Comparison of ENCODE assay signal across 20 mouse cellular contexts in the genomic region with DNA sequence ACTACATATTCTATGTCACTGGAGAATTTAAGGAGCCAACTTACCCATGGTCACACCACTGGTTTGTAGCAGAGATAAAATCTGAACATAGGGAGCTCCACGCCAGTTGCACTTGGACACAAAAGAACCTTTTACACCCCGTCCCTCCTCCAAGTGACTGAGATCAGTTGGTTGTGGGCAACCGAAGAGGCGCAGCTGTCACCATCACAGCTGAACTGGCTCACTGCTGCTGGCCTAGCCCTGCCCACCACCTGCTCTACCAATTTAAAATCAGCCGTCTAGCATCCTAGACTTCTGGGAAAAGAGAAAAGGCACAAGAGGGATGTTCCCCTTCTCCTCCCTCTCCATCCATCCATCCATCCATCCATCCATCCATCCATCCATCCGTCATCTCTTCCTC. TPM values are rescaled to one million over a fixed set of nuclear protein-coding genes. Genes with fewer than 3 reads are reported as not detected.
DNase-seq lines count a peak whose midpoint lies in the region; ATAC-seq and TF ChIP-seq lines count a peak whose summit lies in the region.
"Had no signal": no experiment of that assay in that cellular context is flagged by ENCODE, and none has a peak within 500 bp of the region (broad histone marks: within the 10 kb centered on the region; RNA-seq: fewer than 3 reads in every experiment).

No protein-coding gene starts in this region.

- no peak overlapping the region for H3K27ac ChIP-seq in hindbrain, embryonic 10.5 days
- H3K27ac ChIP-seq in hindbrain, embryonic 11.5 days (ENCODE audit: low read depth, low read length): no peak overlapping the region
- H3K27ac ChIP-seq: heart, embryonic 10.5 days; hindbrain, embryonic 13.5 days; intestine, embryonic 15.5 days; stomach, postnatal 0 days had no signal

- peaks cover 6% of the 10 kb centered on the region for H3K79me3 ChIP-seq in C2C12 (ENCODE audit: low read depth)

- no peak overlapping the region for H3K4me3 ChIP-seq in hindbrain, embryonic 10.5 days
- H3K4me3 ChIP-seq in hindbrain, embryonic 11.5 days (ENCODE audit: low read depth, low read length): no peak overlapping the region
- H3K4me3 ChIP-seq in C2C12 (ENCODE audit: insufficient read depth, poor library complexity, severe bottlenecking): no peak overlapping the region
- H3K4me3 ChIP-seq: heart, embryonic 10.5 days; hindbrain, embryonic 13.5 days; intestine, embryonic 15.5 days; megakaryocyte, embryonic 14.5 days had no signal

- peaks cover 18% of the 10 kb centered on the region for H3K79me2 ChIP-seq in C2C12 (ENCODE audit: control insufficient read depth, insufficient read depth)

- H3K27me3 ChIP-seq in hindbrain, embryonic 10.5 days (ENCODE audit: insufficient read depth, poor library complexity, severe bottlenecking): no peaks in the 10 kb centered on the region
- no peaks in the 10 kb centered on the region for H3K27me3 ChIP-seq in hindbrain, embryonic 11.5 days (ENCODE audit: control insufficient read depth, insufficient read depth, low read length)
- H3K27me3 ChIP-seq in C2C12 (ENCODE audit: control insufficient read depth, insufficient read depth, insufficient read length): no peaks in the 10 kb centered on the region
- H3K27me3 ChIP-seq: hindbrain, embryonic 13.5 days; intestine, embryonic 15.5 days; Patski had no signal

- 78% methylated on average over 6 of the region's 6 CpGs for WGBS in hindbrain, embryonic 10.5 days
- 72% methylated on average over 5 of the region's 6 CpGs for WGBS in hindbrain, embryonic 11.5 days

- H3K4me1 ChIP-seq in hindbrain, embryonic 10.5 days (replicated peaks): no peaks in the 10 kb centered on the region
- H3K4me1 ChIP-seq in hindbrain, embryonic 11.5 days (replicated peaks; ENCODE audit: control insufficient read depth, insufficient read depth, low read length): no peaks in the 10 kb centered on the region
- H3K4me1 ChIP-seq: heart, embryonic 10.5 days; hindbrain, embryonic 13.5 days; intestine, embryonic 15.5 days; megakaryocyte, embryonic 14.5 days had no signal

- H3ac ChIP-seq in C2C12 (ENCODE audit: control insufficient read depth, insufficient read length, low read depth): no peak overlapping the region

- H3K9me3 ChIP-seq in hindbrain, embryonic 10.5 days: no peaks in the 10 kb centered on the region
- H3K9me3 ChIP-seq in hindbrain, embryonic 11.5 days (ENCODE audit: control insufficient read depth, low read length): no peaks in the 10 kb centered on the region
- H3K9me3 ChIP-seq: heart, embryonic 10.5 days; hindbrain, embryonic 13.5 days; intestine, embryonic 15.5 days; megakaryocyte, embryonic 14.5 days had no signal

- ATAC-seq in hindbrain, embryonic 11.5 days (ENCODE audit: low FRiP score): no peak
- ATAC-seq: CD4-positive, CD25-positive, alpha-beta regulatory T cell, adult 4 months; intestine, embryonic 15.5 days; Patski had no signal

- H3K4me2 ChIP-seq in hindbrain, embryonic 11.5 days (replicated peaks; ENCODE audit: low read depth, low read length): no peak overlapping the region
- H3K4me2 ChIP-seq: hindbrain, embryonic 13.5 days; intestine, embryonic 15.5 days; liver, embryonic 11.5 days had no signal

- intact Hi-C loops in left cerebral cortex, postnatal 14 days (cut with DNase I): no loop called here

- H3K36me3 ChIP-seq in hindbrain, embryonic 10.5 days: no peaks in the 10 kb centered on the region
- H3K36me3 ChIP-seq in hindbrain, embryonic 11.5 days (ENCODE audit: control insufficient read depth, insufficient read depth, low read length): no peaks in the 10 kb centered on the region
- no peaks in the 10 kb centered on the region for H3K36me3 ChIP-seq in C2C12 (ENCODE audit: control insufficient read depth, insufficient read depth)
- H3K36me3 ChIP-seq: heart, embryonic 10.5 days; hindbrain, embryonic 13.5 days; intestine, embryonic 15.5 days had no signal

- TF ChIP-seq CTCF in C2C12 (IDR thresholded peaks at IDR 0.05; ENCODE audit: control insufficient read depth, insufficient read depth, insufficient read length): no peak

- peak; percentile 2 for DNase-seq in hindbrain, embryonic 10.5 days (ENCODE audit: low spot score)
- DNase-seq in hindbrain, embryonic 11.5 days (ENCODE audit: low spot score): no peak
- DNase-seq in brain, adult 2 months (ENCODE audit: low read depth, low spot score): peak; percentile 16
- DNase-seq in thymus, postnatal 14 days: peak; percentile 3
- no peak for DNase-seq in B cell, adult 2 months
- no peak for DNase-seq in left cerebral cortex, postnatal 14 days (ENCODE audit: low spot score in 2 of 2)
- DNase-seq: adrenal gland, adult 8-10 months; cerebellum, postnatal 36 days; lung, adult 18-20 months; lung, postnatal 14 days; midbrain, embryonic 14.5 days had no signal

- no peak overlapping the region for H3K9ac ChIP-seq in hindbrain, embryonic 11.5 days (ENCODE audit: low read depth, low read length)
- H3K9ac ChIP-seq: hindbrain, embryonic 13.5 days; intestine, embryonic 15.5 days had no signal

TF ChIP-seq in C2C12, 6 proteins besides CTCF, POLR2A, EP300 and RAD21:
- TF ChIP-seq USF1 (IDR thresholded peaks at IDR 0.05; ENCODE audit: low read depth) (no peak), MYOD1 (IDR thresholded peaks at IDR 0.05; ENCODE audit: control insufficient read depth, insufficient read length, low read depth) (peak; percentile 97)

RNA-seq across cellular contexts. Expression of a gene that starts 42.6 kb away (rescaled TPM):
- 8.6 and 13.7 TPM in 2 replicates for polyA plus RNA-seq in hindbrain, embryonic 10.5 days (2016; fragmentation: Nextera tagmentation; extraction: Ambion mirVana)
- polyA plus RNA-seq in hindbrain, embryonic 11.5 days (2014; fragmentation: Nextera tagmentation; extraction: Ambion mirVana): 12.0 and 14.1 TPM in 2 replicates
- polyA plus RNA-seq in C2C12 (2012; fragmentation: generic; extraction: Trizol): 14.8 TPM
- total RNA-seq in left cerebral cortex, postnatal 14 days (2021): 10 to 100 TPM; 11.7 to 11.8 TPM

Comparison
In these comparisons a context has a peak if more than half of its experiments do, and no peak if none do; other contexts are left out.
1. DNase-seq: peak in hindbrain, embryonic 10.5 days (single experiment), brain, adult 2 months (single experiment) and thymus, postnatal 14 days (single experiment); none in hindbrain, embryonic 11.5 days (single experiment), B cell, adult 2 months (0 of 2) and left cerebral cortex, postnatal 14 days (0 of 2).